Mouse (Mus musculus): ENCODE measurements around the gene Olfr1361. TPM values are rescaled to one million over a fixed set of nuclear protein-coding genes. Genes with fewer than 3 reads are reported as not detected.

The Olfr1361 gene
- not detected in 2 replicates for polyA plus RNA-seq (2015; fragmentation: Nextera tagmentation; extraction: Ambion mirVana)

DNA sequence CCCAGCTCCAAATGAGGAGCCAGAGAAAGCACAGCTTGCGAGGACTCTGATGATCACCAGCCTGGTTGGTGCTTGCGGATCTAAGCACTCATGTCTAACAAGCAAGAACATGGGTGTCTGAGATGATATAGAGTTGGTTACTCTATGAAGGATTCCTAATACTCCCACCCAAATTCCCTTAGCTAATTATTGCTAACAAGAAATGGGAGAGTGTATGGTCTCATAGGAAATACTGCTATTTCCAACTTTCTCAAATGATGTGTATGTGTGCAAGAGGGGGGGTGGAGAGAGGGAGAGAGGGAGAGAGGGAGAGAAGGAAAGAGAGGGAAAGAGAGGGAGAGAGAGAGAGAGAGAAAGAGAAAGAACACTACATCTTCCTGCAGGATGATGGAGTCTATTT lies at the start of gene Olfr1361:
TSS of gene Olfr1361 (minus strand) at position 101 of the 400 bp plus-strand sequence.
- 40% methylated on average over 2 of the region's 2 CpGs for WGBS
- Histone ChIP-seq H3K9ac (no peak within 1 kb of the TSS), H3K4me1 (no peaks in the 10 kb centered on the region), H3K27ac (no peak within 1 kb of the TSS), H3K4me3 (replicated peaks) (no peak within 1 kb of the TSS), H3K4me2 (no peak within 1 kb of the TSS), H3K27me3 (no peaks in the 10 kb centered on the region), H3K36me3 (no peaks in the 10 kb centered on the region), H3K9me3 (replicated peaks) (no peaks in the 10 kb centered on the region)
- ATAC-seq (replicated peaks; ENCODE audit: low FRiP score), result no peak

DNA sequence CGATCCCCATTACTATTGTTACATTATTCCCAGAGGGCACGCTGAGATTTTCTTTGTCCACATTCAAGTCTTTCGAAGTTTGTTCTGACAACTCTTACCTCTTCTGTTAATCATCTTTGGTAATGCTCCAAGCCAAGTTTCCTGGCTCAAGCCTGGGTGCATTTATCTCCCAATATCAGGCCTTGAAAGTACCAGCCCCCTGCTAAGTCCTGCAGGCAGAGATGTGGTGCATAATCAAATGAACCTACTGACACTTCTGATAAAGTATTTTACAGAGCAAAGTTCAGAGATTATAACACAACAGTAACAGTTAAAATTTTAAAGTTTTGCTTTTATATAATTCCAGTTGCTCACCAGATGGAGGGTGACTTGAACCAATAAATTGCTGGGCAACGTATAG lies 48.5 kb upstream of the Olfr1361 start:
- H3K4me2 ChIP-seq, result peak overlapping the region; percentile 75
- H3K36me3 ChIP-seq, result no peaks in the 10 kb centered on the region
- H3K4me3 ChIP-seq (replicated peaks), result peak overlapping the region; percentile 77
- WGBS, result 28% methylated on average over 4 of the region's 4 CpGs
- ATAC-seq (replicated peaks; ENCODE audit: low FRiP score), result no peak
- H3K27me3 ChIP-seq, result no peaks in the 10 kb centered on the region
- no peak overlapping the region for H3K27ac ChIP-seq
- no peaks in the 10 kb centered on the region for H3K9me3 ChIP-seq (replicated peaks)
- H3K4me1 ChIP-seq, result peaks cover 17% of the 10 kb centered on the region
- peak overlapping the region; percentile 45; the same call in 1 of the 2 replicates for H3K9ac ChIP-seq

DNA sequence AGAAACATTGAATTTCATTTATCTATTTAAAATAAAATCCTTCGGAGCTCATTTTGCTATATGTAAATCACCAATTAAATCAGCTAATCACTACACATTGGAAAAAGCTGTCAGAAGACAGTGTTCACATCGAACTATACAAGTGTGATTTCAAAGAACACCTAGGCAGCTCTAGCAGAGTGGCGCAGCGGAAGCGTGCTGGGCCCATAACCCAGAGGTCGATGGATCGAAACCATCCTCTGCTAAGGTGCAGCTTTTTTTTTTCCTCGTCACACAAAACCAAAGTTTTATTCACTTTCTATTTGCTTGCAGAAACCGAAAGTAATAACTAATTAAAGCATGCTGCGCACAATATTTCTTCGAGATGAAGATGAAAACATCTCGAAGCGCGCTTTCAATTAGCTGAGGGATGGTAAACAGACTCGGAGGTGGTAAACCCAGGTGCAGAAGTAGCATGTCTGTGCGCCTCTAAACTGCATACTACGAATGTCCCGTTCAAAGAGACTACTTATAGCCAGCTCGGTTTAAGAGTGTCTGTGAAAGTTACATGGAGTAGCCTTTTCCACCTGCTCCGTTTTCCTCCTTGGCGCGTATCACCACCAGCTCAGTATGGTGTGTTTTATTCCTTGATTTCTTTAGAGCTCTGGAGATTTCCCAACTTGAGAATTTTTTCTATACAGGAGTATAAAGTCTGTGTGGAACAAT lies 47.8 kb upstream of the Olfr1361 start:
- Histone ChIP-seq H3K4me3 (replicated peaks) (peak overlapping the region; percentile 77), H3K4me2 (peak overlapping the region; percentile 75), H3K9me3 (replicated peaks) (no peaks in the 10 kb centered on the region), H3K9ac (peak overlapping the region; percentile 45), H3K36me3 (no peaks in the 10 kb centered on the region), H3K27ac (peak overlapping the region; percentile 54; the same call in 1 of the 2 replicates), H3K27me3 (no peaks in the 10 kb centered on the region), H3K4me1 (peaks cover 17% of the 10 kb centered on the region)
- peak; percentile 80 for ATAC-seq (replicated peaks; ENCODE audit: low FRiP score)
- 2% methylated on average over 22 of the region's 22 CpGs for WGBS

DNA sequence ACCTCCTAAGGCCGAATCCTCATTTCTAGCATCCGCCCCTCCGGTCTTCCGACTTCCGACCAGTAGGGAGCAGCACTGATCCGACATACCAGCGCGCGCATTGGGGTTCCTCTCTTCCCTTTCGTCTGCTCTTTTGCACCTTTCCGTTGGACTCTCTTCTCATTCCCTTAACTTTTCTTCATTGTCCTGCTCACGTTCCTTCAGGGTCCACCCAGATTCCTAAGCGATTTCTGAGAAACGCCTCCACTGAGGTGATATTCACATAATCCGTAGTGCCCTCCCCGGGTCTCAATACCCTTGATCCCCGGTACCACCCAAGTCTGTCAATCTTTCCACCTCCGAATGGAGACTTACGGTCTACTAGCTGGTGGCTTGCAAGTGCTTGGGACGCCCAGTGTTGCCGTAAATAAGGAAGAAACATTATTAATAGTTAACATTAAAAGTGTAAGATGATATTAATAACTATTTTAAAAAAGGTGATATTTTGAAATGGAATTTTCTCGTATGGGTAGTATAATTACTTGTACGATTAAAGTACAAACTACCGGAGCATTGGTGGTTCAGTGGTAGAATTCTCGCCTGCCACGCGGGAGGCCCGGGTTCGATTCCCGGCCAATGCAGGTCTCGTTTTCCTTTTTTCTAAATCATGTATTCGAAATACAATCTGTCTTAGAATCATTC lies 47.0 kb upstream of the Olfr1361 start:
- WGBS, result under 1% methylated on average over 32 of the region's 32 CpGs
- H3K9ac ChIP-seq, result peak overlapping the region; percentile 48; the same call in 1 of the 2 replicates
- H3K4me3 ChIP-seq (replicated peaks), result peak overlapping the region; percentile 77
- no peaks in the 10 kb centered on the region for H3K36me3 ChIP-seq
- H3K9me3 ChIP-seq (replicated peaks), result no peaks in the 10 kb centered on the region
- peak overlapping the region; percentile 93 for H3K27ac ChIP-seq
- no peaks in the 10 kb centered on the region for H3K27me3 ChIP-seq
- H3K4me2 ChIP-seq, result peak overlapping the region; percentile 75
- ATAC-seq (replicated peaks; ENCODE audit: low FRiP score), result peak; percentile 76
- H3K4me1 ChIP-seq, result peaks cover 13% of the 10 kb centered on the region

DNA sequence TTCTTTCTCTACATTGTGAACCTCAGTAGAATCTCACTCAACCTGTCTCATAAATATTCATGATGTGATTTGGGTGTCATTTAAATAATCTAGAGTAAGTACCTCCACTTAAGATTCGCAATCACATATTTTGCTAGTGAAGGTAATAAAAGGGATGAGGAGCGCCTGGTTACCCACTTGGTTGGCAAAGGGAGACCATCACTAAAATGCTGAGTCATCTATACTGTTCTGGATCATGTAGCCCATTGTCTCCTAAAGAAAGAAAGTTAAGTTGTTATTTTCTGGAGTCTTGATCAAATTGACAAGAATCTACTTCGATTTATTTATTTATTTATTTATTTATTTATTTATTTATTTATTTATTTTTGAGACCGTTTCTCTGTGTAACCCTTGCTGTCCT lies 43.5 kb upstream of the Olfr1361 start:
- Histone ChIP-seq H3K27me3 (no peaks in the 10 kb centered on the region), H3K4me3 (replicated peaks) (no peak overlapping the region), H3K27ac (no peak overlapping the region), H3K9me3 (replicated peaks) (no peaks in the 10 kb centered on the region), H3K4me1 (0 out of 2 replicates have a peak, but pooled peaks cover 6% of the 10 kb centered on the region), H3K36me3 (no peaks in the 10 kb centered on the region), H3K9ac (no peak overlapping the region), H3K4me2 (no peak overlapping the region)
- 75% methylated on average over 4 of the region's 4 CpGs for WGBS
- no peak for ATAC-seq (replicated peaks; ENCODE audit: low FRiP score)

DNA sequence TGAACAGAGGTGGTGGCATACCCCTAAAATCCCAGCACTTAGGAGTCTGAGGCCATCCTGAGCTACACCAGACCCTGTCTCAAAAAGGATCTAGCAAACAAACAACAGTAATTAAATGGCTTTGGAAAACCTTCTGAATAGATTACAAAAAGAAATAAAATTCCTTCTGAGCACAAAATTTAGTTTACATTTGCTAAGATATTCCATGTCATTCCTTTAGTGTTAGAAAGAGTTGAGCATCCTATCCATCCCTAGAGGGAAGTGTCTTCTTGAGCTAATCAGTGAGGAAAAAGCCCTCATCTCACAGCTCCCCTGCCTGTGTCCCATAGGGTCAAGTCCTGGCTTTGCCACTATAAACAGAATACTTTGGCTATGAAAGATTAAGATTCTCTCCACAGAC lies 34.6 kb upstream of the Olfr1361 start, which contains the start of gene Olfr1359:
TSS of gene Olfr1359 (plus strand) at position 301 of the 400 bp plus-strand sequence.
- Histone ChIP-seq H3K4me3 (replicated peaks) (no peak within 1 kb of the TSS), H3K27ac (no peak within 1 kb of the TSS), H3K9ac (no peak within 1 kb of the TSS), H3K27me3 (no peaks in the 10 kb centered on the region), H3K4me1 (no peaks in the 10 kb centered on the region), H3K36me3 (no peaks in the 10 kb centered on the region), H3K9me3 (replicated peaks) (no peaks in the 10 kb centered on the region), H3K4me2 (no peak within 1 kb of the TSS)
- no peak for ATAC-seq (replicated peaks; ENCODE audit: low FRiP score)

DNA sequence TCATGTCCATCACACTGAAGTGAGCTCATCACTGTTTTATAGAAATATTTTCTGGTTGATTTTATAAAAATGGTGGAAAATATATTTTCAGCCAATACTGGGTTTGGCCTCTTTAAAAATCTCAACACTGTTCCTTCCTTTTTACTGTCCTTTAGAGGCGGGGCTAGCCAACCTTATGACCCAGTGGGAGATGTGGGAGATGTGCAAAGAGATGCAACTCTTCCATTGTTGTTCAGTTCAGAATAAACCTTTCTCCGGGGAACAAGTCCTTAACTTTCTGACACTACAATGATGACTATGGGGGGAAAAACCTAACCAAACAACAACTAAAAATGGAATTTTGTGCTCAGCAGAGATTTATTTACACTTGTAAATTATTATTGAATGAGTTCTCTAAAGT lies 14.1 kb upstream of the Olfr1361 start, which contains the start of gene Olfr1360:
TSS of gene Olfr1360 (minus strand) at position 101 of the 400 bp plus-strand sequence.
- Histone ChIP-seq H3K9ac (no peak within 1 kb of the TSS), H3K4me1 (no peaks in the 10 kb centered on the region), H3K4me3 (replicated peaks) (no peak within 1 kb of the TSS), H3K27me3 (no peaks in the 10 kb centered on the region), H3K4me2 (no peak within 1 kb of the TSS), H3K9me3 (replicated peaks) (no peaks in the 10 kb centered on the region), H3K36me3 (no peaks in the 10 kb centered on the region), H3K27ac (no peak within 1 kb of the TSS)
- WGBS, result 84% methylated on average over 2 of the region's 2 CpGs
- no peak for ATAC-seq (replicated peaks; ENCODE audit: low FRiP score)

DNA sequence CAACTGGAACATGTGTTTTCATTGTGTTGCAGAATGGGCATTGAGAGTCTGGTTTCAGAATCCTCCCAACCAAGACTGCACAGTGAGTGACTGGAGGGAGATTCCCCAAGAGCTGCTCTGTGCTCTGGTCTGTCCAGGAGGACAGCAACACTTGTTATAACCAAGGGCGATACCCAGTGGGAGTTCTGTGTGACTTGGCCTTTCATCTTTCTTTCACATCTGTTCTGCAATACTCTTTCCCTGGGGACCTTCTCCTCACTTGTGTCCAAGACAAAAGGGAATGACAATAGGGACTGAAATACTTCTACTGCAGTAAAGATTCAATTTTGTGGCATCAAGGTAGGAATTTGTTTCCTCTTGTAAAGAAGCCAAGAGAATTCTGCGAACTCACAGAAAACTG lies 20.8 kb downstream of the Olfr1361 start, which contains the start of gene Olfr11:
TSS of gene Olfr11 (minus strand) at position 101 of the 400 bp plus-strand sequence.
- no peaks in the 10 kb centered on the region for H3K36me3 ChIP-seq
- H3K9me3 ChIP-seq (replicated peaks), result no peaks in the 10 kb centered on the region
- H3K27ac ChIP-seq, result no peak within 1 kb of the TSS
- WGBS, result 77% methylated on average over 2 of the region's 2 CpGs
- no peaks in the 10 kb centered on the region for H3K27me3 ChIP-seq
- no peak for ATAC-seq (replicated peaks; ENCODE audit: low FRiP score)
- no peak within 1 kb of the TSS for H3K9ac ChIP-seq
- no peaks in the 10 kb centered on the region for H3K4me1 ChIP-seq
- H3K4me3 ChIP-seq (replicated peaks), result no peak within 1 kb of the TSS
- H3K4me2 ChIP-seq, result no peak within 1 kb of the TSS

DNA sequence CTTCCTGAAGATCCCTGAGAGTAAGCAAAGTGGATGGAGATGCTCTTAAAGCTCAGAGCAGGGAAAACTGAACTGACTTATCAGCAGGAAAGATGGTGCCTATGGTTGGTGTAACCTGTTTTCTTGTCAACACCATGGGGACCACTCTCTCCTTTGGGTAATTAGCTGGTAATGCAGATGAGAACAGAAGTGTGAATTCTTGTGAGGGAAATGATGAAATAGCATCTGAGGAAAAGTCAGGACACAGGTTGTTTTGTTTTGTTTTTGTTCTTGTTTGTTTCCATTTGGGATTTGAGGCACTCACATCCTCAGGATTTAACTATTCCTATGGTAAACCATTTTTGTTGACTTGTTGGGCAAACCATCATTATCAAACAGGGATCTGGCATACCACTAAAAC lies 49.3 kb downstream of the Olfr1361 start, which contains the start of gene Olfr1362:
TSS of gene Olfr1362 (minus strand) at position 101 of the 400 bp plus-strand sequence.
- H3K4me1 ChIP-seq, result no peaks in the 10 kb centered on the region
- no peak within 1 kb of the TSS for H3K4me2 ChIP-seq
- H3K4me3 ChIP-seq (replicated peaks), result no peak within 1 kb of the TSS
- H3K9me3 ChIP-seq (replicated peaks), result no peaks in the 10 kb centered on the region
- H3K36me3 ChIP-seq, result no peaks in the 10 kb centered on the region
- H3K9ac ChIP-seq, result no peak within 1 kb of the TSS
- no peaks in the 10 kb centered on the region for H3K27me3 ChIP-seq
- no peak within 1 kb of the TSS for H3K27ac ChIP-seq
- ATAC-seq (replicated peaks; ENCODE audit: low FRiP score), result no peak

Other genes starting within 250 kb of the Olfr1361 start
- gene Pgbd1, start 222.3 kb downstream of the Olfr1361 start, polyA plus RNA-seq (2015; fragmentation: Nextera tagmentation; extraction: Ambion mirVana), result 3.6 and 3.9 TPM in 2 replicates
- gene Zscan26, start 209.7 kb downstream of the Olfr1361 start, polyA plus RNA-seq (2015; fragmentation: Nextera tagmentation; extraction: Ambion mirVana), result 32.6 and 37.0 TPM in 2 replicates
- 2.0 and 2.9 TPM in 2 replicates for gene Nkapl, start 194.9 kb downstream of the Olfr1361 start, polyA plus RNA-seq (2015; fragmentation: Nextera tagmentation; extraction: Ambion mirVana)
- 3.5 and 4.0 TPM in 2 replicates for gene Zkscan4, start 184.5 kb downstream of the Olfr1361 start, polyA plus RNA-seq (2015; fragmentation: Nextera tagmentation; extraction: Ambion mirVana)
- not detected in 2 replicates for gene Gm10065, start 183.9 kb downstream of the Olfr1361 start, polyA plus RNA-seq (2015; fragmentation: Nextera tagmentation; extraction: Ambion mirVana)
- gene AK157302, start 168.2 kb downstream of the Olfr1361 start, polyA plus RNA-seq (2015; fragmentation: Nextera tagmentation; extraction: Ambion mirVana), result 0.10 and 0.42 TPM in 2 replicates
- 5.1 and 9.2 TPM in 2 replicates for gene Gm11273, start 162.0 kb downstream of the Olfr1361 start, polyA plus RNA-seq (2015; fragmentation: Nextera tagmentation; extraction: Ambion mirVana)
- gene Zkscan8, start 132.3 kb downstream of the Olfr1361 start, polyA plus RNA-seq (2015; fragmentation: Nextera tagmentation; extraction: Ambion mirVana), result 6.4 and 6.7 TPM in 2 replicates
- 0.13 and 0.21 TPM in 2 replicates for gene Olfr1366, start 120.6 kb downstream of the Olfr1361 start, polyA plus RNA-seq (2015; fragmentation: Nextera tagmentation; extraction: Ambion mirVana)
- gene Olfr1535, start 103.5 kb downstream of the Olfr1361 start, polyA plus RNA-seq (2015; fragmentation: Nextera tagmentation; extraction: Ambion mirVana), result not detected in 2 replicates
- gene Olfr1364, start 81.6 kb downstream of the Olfr1361 start, polyA plus RNA-seq (2015; fragmentation: Nextera tagmentation; extraction: Ambion mirVana), result not detected in 2 replicates
- not detected in 2 replicates for gene Olfr1362, start 49.4 kb downstream of the Olfr1361 start, polyA plus RNA-seq (2015; fragmentation: Nextera tagmentation; extraction: Ambion mirVana)
- not detected in 2 replicates for gene Olfr11, start 20.9 kb downstream of the Olfr1361 start, polyA plus RNA-seq (2015; fragmentation: Nextera tagmentation; extraction: Ambion mirVana)
- gene Olfr1360, start 14.0 kb upstream of the Olfr1361 start, polyA plus RNA-seq (2015; fragmentation: Nextera tagmentation; extraction: Ambion mirVana), result not detected in 2 replicates
- gene Olfr1359, start 34.7 kb upstream of the Olfr1361 start, polyA plus RNA-seq (2015; fragmentation: Nextera tagmentation; extraction: Ambion mirVana), result not detected in 2 replicates
- 1.6 and 4.5 TPM in 2 replicates for gene Hist1h2bl, start 52.8 kb upstream of the Olfr1361 start, polyA plus RNA-seq (2015; fragmentation: Nextera tagmentation; extraction: Ambion mirVana)
- gene Hist1h2ai, start 53.0 kb upstream of the Olfr1361 start, polyA plus RNA-seq (2015; fragmentation: Nextera tagmentation; extraction: Ambion mirVana), result 29.5 and 35.5 TPM in 2 replicates
- 14.2 and 15.6 TPM in 2 replicates for gene Hist1h3h, start 54.3 kb upstream of the Olfr1361 start, polyA plus RNA-seq (2015; fragmentation: Nextera tagmentation; extraction: Ambion mirVana)
- 4.6 and 5.2 TPM in 2 replicates for gene Hist1h2bm, start 58.7 kb upstream of the Olfr1361 start, polyA plus RNA-seq (2015; fragmentation: Nextera tagmentation; extraction: Ambion mirVana)
- 0.91 and 1.9 TPM in 2 replicates for gene Hist1h4j, start 71.7 kb upstream of the Olfr1361 start, polyA plus RNA-seq (2015; fragmentation: Nextera tagmentation; extraction: Ambion mirVana)
- 2.5 and 5.4 TPM in 2 replicates for gene Hist1h4k, start 87.1 kb upstream of the Olfr1361 start, polyA plus RNA-seq (2015; fragmentation: Nextera tagmentation; extraction: Ambion mirVana)
- gene Hist1h2ak, start 90.4 kb upstream of the Olfr1361 start, polyA plus RNA-seq (2015; fragmentation: Nextera tagmentation; extraction: Ambion mirVana), result 32.0 and 32.6 TPM in 2 replicates
- 2.2 and 6.0 TPM in 2 replicates for gene Hist1h2bn, start 90.7 kb upstream of the Olfr1361 start, polyA plus RNA-seq (2015; fragmentation: Nextera tagmentation; extraction: Ambion mirVana)
- 24.0 and 28.9 TPM in 2 replicates for gene Hist1h1b, start 117.2 kb upstream of the Olfr1361 start, polyA plus RNA-seq (2015; fragmentation: Nextera tagmentation; extraction: Ambion mirVana)
- 134 and 151 TPM in 2 replicates for gene Hist1h3i, start 120.0 kb upstream of the Olfr1361 start, polyA plus RNA-seq (2015; fragmentation: Nextera tagmentation; extraction: Ambion mirVana)
- 7.2 and 7.4 TPM in 2 replicates for gene Hist1h2an, start 123.8 kb upstream of the Olfr1361 start, polyA plus RNA-seq (2015; fragmentation: Nextera tagmentation; extraction: Ambion mirVana)
- gene Hist1h2bp, start 124.1 kb upstream of the Olfr1361 start, polyA plus RNA-seq (2015; fragmentation: Nextera tagmentation; extraction: Ambion mirVana), result 1.8 and 3.8 TPM in 2 replicates
- 19.6 and 28.7 TPM in 2 replicates for gene Hist1h2bq, start 146.8 kb upstream of the Olfr1361 start, polyA plus RNA-seq (2015; fragmentation: Nextera tagmentation; extraction: Ambion mirVana)
- gene Hist1h2ao, start 147.1 kb upstream of the Olfr1361 start, polyA plus RNA-seq (2015; fragmentation: Nextera tagmentation; extraction: Ambion mirVana), result 1.8 and 5.5 TPM in 2 replicates
- not detected in 2 replicates for gene Hist1h4m, start 148.4 kb upstream of the Olfr1361 start, polyA plus RNA-seq (2015; fragmentation: Nextera tagmentation; extraction: Ambion mirVana)
- 17.2 and 18.2 TPM in 2 replicates for gene Hist1h4n, start 168.8 kb upstream of the Olfr1361 start, polyA plus RNA-seq (2015; fragmentation: Nextera tagmentation; extraction: Ambion mirVana)
- 3,941 and 3,959 TPM in 2 replicates for gene Hist1h2ap, start 170.1 kb upstream of the Olfr1361 start, polyA plus RNA-seq (2015; fragmentation: Nextera tagmentation; extraction: Ambion mirVana)
- 19.7 and 28.8 TPM in 2 replicates for gene Hist1h2br, start 170.4 kb upstream of the Olfr1361 start, polyA plus RNA-seq (2015; fragmentation: Nextera tagmentation; extraction: Ambion mirVana)